Mouse (Mus musculus) ES-E14 (cell line): ENCODE data around the gene Dnpep.

ENCODE experiments used
- CHD2 ChIP-seq: IDR thresholded peaks from 2 replicates; pipeline ENCODE4 v1.6.1; 2014; ENCODE audit warnings: mild to moderate bottlenecking, low read depth, low read length, inconsistent platforms
- MAFK ChIP-seq: IDR thresholded peaks from 2 replicates; pipeline ENCODE4 v1.6.1; 2014; ENCODE audit warnings: mild to moderate bottlenecking, low read depth, low read length, inconsistent platforms; ENCODE audit not compliant: insufficient read depth
- ZNF384 ChIP-seq: IDR thresholded peaks from 2 replicates; pipeline ENCODE4 v1.6.1; 2012; ENCODE audit warnings: low read depth, low read length, inconsistent platforms

- no peak for TF ChIP-seq ZNF384
- no peak for TF ChIP-seq CHD2
- no peak for TF ChIP-seq MAFK
These were observed 25.1 kb downstream of the Dnpep start for GRCm38 (mm10) chr1:75292476-75293330.
